Mouse (Mus musculus) forebrain, embryonic 14.5 days (tissue): ENCODE results near the gene Ncor2. TPM values are rescaled to one million over a fixed set of nuclear protein-coding genes. Genes with fewer than 3 reads are reported as not detected.

ENCODE experiments used
- ATAC-seq: fragments of 200-750 bp; cut with Nextera tagmentation; 2 replicates; pipeline ENCODE4 v1.8.0; 2017; ENCODE audit warnings: mild to moderate bottlenecking, moderate library complexity
- DNase-seq: peaks from one replicate; pipeline ENCODE4 v3.0.0-alpha.2; 2015; ENCODE audit warnings: low spot score
- H3K27ac ChIP-seq: fragments of 300-500 bp; sonication (generic); 2 replicates; pipeline ENCODE4 v1.5.1; 2014; ENCODE audit warnings: low read depth, mild to moderate bottlenecking, control low read depth, low read length, moderate library complexity
- H3K27me3 ChIP-seq: fragments of 300-500 bp; sonication (generic); replicated peaks from 2 replicates; pipeline ENCODE4 v1.6.1; 2014; ENCODE audit warnings: low read length, control low read depth, mixed read lengths; ENCODE audit not compliant: control insufficient read depth, insufficient read depth
- H3K36me3 ChIP-seq: fragments of 300-500 bp; sonication (generic); 2 replicates; pipeline ENCODE4 v1.6.1; 2014; ENCODE audit warnings: low read length, control low read depth; ENCODE audit not compliant: control insufficient read depth, insufficient read depth
- H3K4me1 ChIP-seq: fragments of 300-500 bp; sonication (generic); 2 replicates; pipeline ENCODE4 v1.6.1; 2014; ENCODE audit warnings: antibody characterized with exemption, low read length, control low read depth; ENCODE audit not compliant: control insufficient read depth, insufficient read depth
- H3K4me2 ChIP-seq: fragments of 300-500 bp; sonication (generic); 2 replicates; pipeline ENCODE4 v1.6.1; 2014; ENCODE audit warnings: mild to moderate bottlenecking, control low read depth, low read length
- H3K4me3 ChIP-seq: fragments of 300-500 bp; sonication (generic); 2 replicates; pipeline ENCODE4 v1.5.1; 2014; ENCODE audit warnings: low read depth, low read length, control low read depth
- H3K9ac ChIP-seq: fragments of 300-500 bp; sonication (generic); 2 replicates; pipeline ENCODE4 v1.6.1; 2014; ENCODE audit warnings: mild to moderate bottlenecking, low read length, control low read depth, moderate library complexity
- H3K9me3 ChIP-seq: fragments of 300-500 bp; sonication (generic); replicated peaks from 2 replicates; pipeline ENCODE4 v1.6.1; 2016; ENCODE audit warnings: low read length, control low read depth, mixed read lengths; ENCODE audit not compliant: control insufficient read depth
- WGBS: fragments of 180-500 bp; shearing (Covaris S2); extraction: QIAGEN DNeasy Blood & Tissue Kit; methylation state at CpG from one replicate; pipeline ENCODE4 v1.1.7; 2014; 5-methylcytosine and 5-hydroxymethylcytosine counted together
- polyA plus RNA-seq: library from polyadenylated mRNA; unstranded; fragments of >200 nt; fragmentation: Nextera tagmentation; extraction: Ambion mirVana; gene quantifications from 2 replicates; pipeline ENCODE4 v1.2.1, GENCODE M21; 2014

Ncor2 gene
- polyA plus RNA-seq, 1 experiment from 2014 or later = 15.1 TPM

- Histone ChIP-seq H3K27ac (no peak overlapping the region; the same call in 1 of the 2 replicates), H3K4me1 (peaks cover 30% of the 10 kb centered on the region), H3K9me3 (no peaks in the 10 kb centered on the region), H3K4me2 (no peak overlapping the region), H3K4me3 (no peak overlapping the region), H3K36me3 (peaks cover 53% of the 10 kb centered on the region), H3K27me3 (no peaks in the 10 kb centered on the region), H3K9ac (no peak overlapping the region)
- no peak for DNase-seq
- ATAC-seq = no peak
- WGBS = 93% methylated on average over 8 of the region's 8 CpGs
Measured at GRCm38 (mm10) chr5:125110196-125110595, 68.8 kb downstream of the Ncor2 start.

GRCm38 (mm10) chr5:125107011-125107651 lies 71.9 kb downstream of the Ncor2 start:
- no peaks in the 10 kb centered on the region for H3K9me3 ChIP-seq
- no peak overlapping the region for H3K9ac ChIP-seq
- no peaks in the 10 kb centered on the region for H3K27me3 ChIP-seq
- peaks cover 39% of the 10 kb centered on the region for H3K4me1 ChIP-seq
- ATAC-seq (no peak), DNase-seq (peak; percentile 61)
- H3K4me3 ChIP-seq = no peak overlapping the region
- H3K4me2 ChIP-seq = no peak overlapping the region
- no peak overlapping the region for H3K27ac ChIP-seq
- H3K36me3 ChIP-seq = peaks cover 52% of the 10 kb centered on the region
- WGBS = 58% methylated on average over 11 of the region's 11 CpGs

DNA sequence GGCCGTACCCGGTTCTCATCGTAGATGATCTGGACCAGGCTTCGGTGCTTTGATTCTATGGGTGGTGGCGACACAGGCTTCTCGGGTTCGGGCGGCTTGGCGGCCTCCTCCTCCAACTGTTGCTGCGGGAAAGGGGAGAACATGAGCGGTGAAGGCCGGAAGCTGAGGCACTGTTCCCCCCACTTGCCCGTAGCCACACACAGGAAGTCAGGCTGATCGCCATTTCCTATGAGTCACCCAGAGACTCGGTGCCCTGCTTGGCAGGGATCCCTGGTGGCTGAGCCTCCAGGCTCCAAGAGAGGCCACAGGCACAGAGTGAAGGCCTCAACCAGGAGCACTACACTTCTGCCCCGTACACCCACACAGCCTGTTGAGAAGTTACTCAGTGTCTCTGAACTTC lies 72.8 kb downstream of the Ncor2 start:
- Histone ChIP-seq H3K9me3 (no peaks in the 10 kb centered on the region), H3K9ac (no peak overlapping the region), H3K27ac (no peak overlapping the region), H3K27me3 (no peaks in the 10 kb centered on the region), H3K4me1 (peaks cover 29% of the 10 kb centered on the region), H3K4me3 (no peak overlapping the region), H3K4me2 (no peak overlapping the region), H3K36me3 (peaks cover 56% of the 10 kb centered on the region)
- no peak for ATAC-seq
- DNase-seq = no peak
- WGBS = 95% methylated on average over 16 of the region's 16 CpGs

- peak overlapping the region; percentile 44; the same call in 1 of the 2 replicates for H3K27ac ChIP-seq
- WGBS = 58% methylated on average over 6 of the region's 6 CpGs
- H3K4me3 ChIP-seq = no peak overlapping the region
- no peaks in the 10 kb centered on the region for H3K27me3 ChIP-seq
- ATAC-seq (no peak), DNase-seq (no peak)
- no peak overlapping the region for H3K9ac ChIP-seq
- H3K9me3 ChIP-seq = no peaks in the 10 kb centered on the region
- H3K4me2 ChIP-seq = no peak overlapping the region
- peaks cover 23% of the 10 kb centered on the region for H3K4me1 ChIP-seq
- H3K36me3 ChIP-seq = peaks cover 57% of the 10 kb centered on the region
Measured at GRCm38 (mm10) chr5:125104841-125105240, 74.2 kb downstream of the Ncor2 start.

DNA sequence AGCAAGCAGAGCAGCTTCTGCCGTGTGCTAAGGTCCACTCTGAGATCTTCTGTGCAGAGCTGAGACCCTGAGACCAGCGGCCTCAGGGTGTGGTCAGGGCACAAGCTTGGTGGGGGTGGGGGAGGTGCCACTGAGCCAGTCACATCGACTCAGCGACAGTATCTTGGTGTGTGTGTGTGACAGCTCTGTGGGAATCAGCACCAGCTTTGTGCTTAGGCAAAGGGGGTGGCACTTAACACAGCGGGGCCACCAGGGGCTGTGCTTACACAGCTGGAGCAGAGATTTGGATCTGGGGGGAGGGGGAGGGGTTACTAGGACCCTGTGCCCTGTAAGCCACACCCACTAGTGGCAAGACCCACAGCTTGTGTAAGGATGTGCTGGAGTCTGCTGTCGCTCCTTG lies 75.6 kb downstream of the Ncor2 start:
- DNase-seq = peak; percentile 51
- H3K36me3 ChIP-seq = peaks cover 52% of the 10 kb centered on the region
- no peaks in the 10 kb centered on the region for H3K9me3 ChIP-seq
- H3K27me3 ChIP-seq = no peaks in the 10 kb centered on the region
- 13% methylated on average over 6 of the region's 6 CpGs for WGBS
- peaks cover 23% of the 10 kb centered on the region for H3K4me1 ChIP-seq
- H3K9ac ChIP-seq = peak overlapping the region; percentile 29; the same call in 1 of the 2 replicates
- no peak overlapping the region for H3K4me2 ChIP-seq
- H3K4me3 ChIP-seq = no peak overlapping the region
- peak; percentile 27 for ATAC-seq
- peak overlapping the region; percentile 70 for H3K27ac ChIP-seq

DNA sequence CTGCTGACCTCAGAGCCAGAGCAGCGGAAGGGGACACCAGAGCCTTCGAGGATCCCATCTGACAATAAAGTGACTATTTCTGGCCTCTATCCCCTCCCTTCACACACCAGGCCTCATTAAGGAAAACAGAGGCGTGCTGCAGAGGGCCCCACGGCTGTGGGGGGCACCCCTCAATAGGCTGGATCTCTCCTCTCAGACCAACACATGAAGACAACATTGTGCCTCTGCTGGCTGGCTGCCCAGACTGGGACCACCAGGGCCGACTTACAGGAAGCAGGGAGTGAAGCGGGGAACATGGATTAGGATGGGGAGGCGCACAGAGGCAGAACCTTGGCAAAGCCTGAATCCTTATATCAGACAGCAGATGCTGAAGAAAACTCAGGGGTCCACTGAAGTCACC lies 76.1 kb downstream of the Ncor2 start:
- H3K4me3 ChIP-seq = no peak overlapping the region
- peaks cover 52% of the 10 kb centered on the region for H3K36me3 ChIP-seq
- H3K9ac ChIP-seq = peak overlapping the region; percentile 47
- H3K4me2 ChIP-seq = no peak overlapping the region
- H3K27ac ChIP-seq = peak overlapping the region; percentile 70
- H3K4me1 ChIP-seq = peaks cover 23% of the 10 kb centered on the region
- H3K9me3 ChIP-seq = no peaks in the 10 kb centered on the region
- 8% methylated on average over 7 of the region's 7 CpGs for WGBS
- no peaks in the 10 kb centered on the region for H3K27me3 ChIP-seq
- peak; percentile 83 for ATAC-seq
- peak; percentile 91 for DNase-seq

DNA sequence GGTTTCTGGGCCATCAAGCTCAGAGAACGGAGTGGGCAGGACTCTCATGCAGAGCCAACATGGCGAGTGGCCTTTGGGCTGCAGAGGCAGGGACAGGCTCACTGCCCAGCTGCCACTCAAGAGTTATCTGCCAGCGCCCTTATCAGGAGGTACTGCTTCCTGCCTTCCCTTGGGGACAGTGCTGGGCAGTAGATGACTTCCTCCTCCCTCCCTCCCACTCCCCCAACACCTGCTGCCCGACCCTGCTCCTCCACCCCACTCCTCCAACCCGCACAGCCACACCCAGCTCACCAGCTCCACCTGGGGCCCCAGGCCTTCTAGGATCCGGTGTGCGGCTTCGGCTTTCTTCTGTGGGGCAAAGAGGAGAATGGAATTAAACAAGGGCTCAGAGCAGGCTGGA lies 76.7 kb downstream of the Ncor2 start:
- Histone ChIP-seq H3K27me3 (no peaks in the 10 kb centered on the region), H3K36me3 (peaks cover 55% of the 10 kb centered on the region), H3K9me3 (no peaks in the 10 kb centered on the region), H3K4me3 (no peak overlapping the region), H3K27ac (peak overlapping the region; percentile 70), H3K4me2 (no peak overlapping the region), H3K9ac (peak overlapping the region; percentile 47; the same call in 1 of the 2 replicates), H3K4me1 (peaks cover 23% of the 10 kb centered on the region)
- ATAC-seq (no peak), DNase-seq (no peak)
- WGBS = 63% methylated on average over 8 of the region's 8 CpGs

DNA sequence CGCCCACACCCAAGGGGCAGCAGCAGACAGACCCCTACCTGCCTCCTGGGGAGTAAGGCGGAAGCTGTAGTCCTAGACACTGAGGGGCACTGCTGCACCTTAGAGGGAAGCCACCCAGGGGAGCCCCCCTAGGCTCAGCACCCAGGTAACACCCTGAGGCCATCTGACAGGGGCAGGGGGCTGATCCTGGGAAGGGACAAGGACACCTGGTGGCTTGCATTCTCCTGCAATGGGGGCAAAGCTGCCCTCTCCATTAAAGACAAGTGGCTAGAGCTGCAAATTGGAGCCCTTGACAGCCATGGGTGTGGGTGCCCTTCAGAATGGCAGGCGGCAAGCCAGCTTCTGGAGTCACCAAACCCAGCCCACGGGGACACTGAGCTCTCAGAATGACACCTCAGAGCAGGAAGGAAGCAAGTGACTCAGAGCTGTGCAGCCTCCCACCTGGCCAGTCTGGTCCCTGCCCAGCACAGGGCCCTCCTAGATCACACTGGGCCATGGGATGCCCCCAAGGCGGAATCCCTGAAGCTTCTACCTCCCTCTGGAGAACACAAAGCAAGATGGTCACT lies 79.2 kb downstream of the Ncor2 start:
- Histone ChIP-seq H3K4me1 (peaks cover 23% of the 10 kb centered on the region), H3K27ac (no peak overlapping the region), H3K4me2 (no peak overlapping the region), H3K36me3 (peaks cover 66% of the 10 kb centered on the region), H3K4me3 (no peak overlapping the region), H3K9me3 (no peaks in the 10 kb centered on the region), H3K27me3 (no peaks in the 10 kb centered on the region), H3K9ac (no peak overlapping the region)
- ATAC-seq (no peak), DNase-seq (no peak)
- WGBS = 78% methylated on average over 5 of the region's 5 CpGs

GRCm38 (mm10) chr5:125098692-125099091 lies 80.3 kb downstream of the Ncor2 start:
- Histone ChIP-seq H3K4me2 (no peak overlapping the region), H3K27ac (no peak overlapping the region), H3K27me3 (no peaks in the 10 kb centered on the region), H3K9ac (no peak overlapping the region), H3K4me1 (peaks cover 19% of the 10 kb centered on the region), H3K4me3 (no peak overlapping the region), H3K9me3 (no peaks in the 10 kb centered on the region), H3K36me3 (peaks cover 63% of the 10 kb centered on the region)
- DNase-seq (no peak), ATAC-seq (no peak)
- WGBS = 91% methylated on average over 9 of the region's 9 CpGs
